Mouse (Mus musculus) urinary bladder, postnatal 10 days (tissue): ENCODE results near the gene Gm17175.
"Not testable (repeated sequence)": the region's sequence is repeated elsewhere in the genome, so short reads cannot be mapped to it uniquely, and the experiment has no call there.

Source experiments
- DNase-seq: peaks from one replicate; pipeline ENCODE4 v3.0.0; 2022; ENCODE audit warnings: low spot score

Gm17175 gene

DNA sequence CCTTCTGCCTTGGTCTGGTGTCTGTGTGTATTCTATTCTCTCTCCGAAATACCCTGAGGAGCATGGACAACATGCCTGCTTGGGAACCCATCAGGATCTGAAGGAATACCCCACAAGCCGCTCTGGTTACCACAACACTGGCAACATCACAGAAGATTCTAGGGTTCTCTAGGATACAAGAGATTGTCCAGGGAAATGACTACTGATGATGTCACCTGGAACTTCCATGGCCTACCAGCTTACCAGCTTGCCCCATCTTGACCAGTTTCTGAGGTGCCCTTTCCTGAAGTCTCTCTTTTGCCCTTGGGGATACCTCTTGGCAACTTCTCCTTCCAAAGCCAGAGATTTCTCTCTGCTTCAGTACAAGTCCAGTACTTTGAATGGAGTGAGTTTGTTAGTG is at the start of gene Gm17175:
TSS of gene Gm17175 (minus strand) at position 101 of the 400 bp plus-strand sequence.
- not testable (repeated sequence) for DNase-seq

DNA sequence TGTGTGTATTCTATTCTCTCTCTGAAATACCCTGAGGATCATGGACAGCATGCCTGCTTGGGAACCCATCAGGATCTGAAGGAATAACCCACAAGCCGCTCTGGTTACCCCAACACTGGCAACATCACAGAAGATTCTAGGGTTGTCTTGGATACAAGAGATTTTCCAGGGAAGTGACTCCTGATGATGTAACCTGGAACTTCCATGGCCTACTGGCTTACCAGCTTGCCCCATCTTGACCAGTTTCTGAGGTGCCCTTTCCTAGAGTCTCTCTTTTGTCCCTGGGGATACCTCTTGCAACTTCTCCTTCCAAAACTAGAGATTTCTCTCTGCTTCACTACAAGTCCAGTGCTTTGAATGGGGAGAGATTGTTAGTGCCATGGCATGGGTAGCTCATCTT is 37.3 kb upstream of the Gm17175 start, which contains the start of gene Gm17078:
TSS of gene Gm17078 (minus strand) at position 101 of the 400 bp plus-strand sequence.
- no peak for DNase-seq

DNA sequence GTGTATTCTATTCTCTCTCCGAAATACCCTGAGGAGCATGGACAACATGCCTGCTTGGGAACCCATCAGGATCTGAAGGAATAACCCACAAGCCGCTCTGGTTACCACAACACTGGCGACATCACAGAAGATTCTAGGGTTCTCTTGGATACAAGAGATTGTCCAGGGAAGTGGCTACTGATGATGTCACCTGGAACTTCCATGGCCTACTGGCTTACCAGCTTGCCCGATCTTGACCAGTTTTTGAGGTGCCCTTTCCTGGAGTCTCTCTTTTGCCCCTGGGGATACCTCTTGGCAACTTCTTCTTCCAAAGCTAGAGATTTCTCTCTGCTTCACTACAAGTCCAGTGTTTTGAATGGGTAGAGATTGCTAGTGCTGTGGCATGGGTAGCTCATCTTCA is 18.2 kb upstream of the Gm17175 start, which contains the start of gene Gm17174:
TSS of gene Gm17174 (minus strand) at position 101 of the 400 bp plus-strand sequence.
- DNase-seq, result not testable (repeated sequence)

DNA sequence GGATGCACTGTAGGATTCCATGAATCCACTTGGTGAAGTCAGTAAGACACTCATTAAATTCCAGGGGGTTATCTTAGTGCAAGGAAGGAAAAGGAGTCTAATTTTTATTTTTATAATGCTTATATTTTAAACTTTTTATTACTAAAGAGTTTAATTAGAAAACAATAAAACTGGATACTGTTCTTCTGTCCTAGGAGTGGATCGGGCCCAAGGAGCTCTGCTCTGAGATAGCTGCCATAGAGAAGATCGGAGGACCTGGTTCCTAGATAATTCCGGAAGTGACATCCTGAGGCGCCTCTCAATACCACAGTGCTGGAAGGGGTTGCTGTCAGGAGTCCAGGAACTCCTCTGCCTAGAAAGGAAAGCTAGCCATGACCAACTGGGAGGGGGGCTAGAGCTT is 21.4 kb downstream of the Gm17175 start, which contains the start of gene Gm5622:
TSS of gene Gm5622 (plus strand) at position 301 of the 400 bp plus-strand sequence.
- DNase-seq, result no peak
